Mouse (Mus musculus): ENCODE data around the gene Dtx3l.

GRCm38 (mm10) chr16:35982902-35983516 lies 44.1 kb upstream of the Dtx3l start:
- TF ChIP-seq CTCF (IDR thresholded peaks at IDR 0.05; ENCODE audit: low read depth, low read length) (no peak), POLR2AphosphoS5 (IDR thresholded peaks at IDR 0.05; ENCODE audit: insufficient replicate concordance, low read depth, low read length) (no peak), TAL1 (conservative IDR thresholded peaks at IDR 0.05; ENCODE audit: low read depth, low read length) (no peak), GATA1 (IDR thresholded peaks at IDR 0.05; ENCODE audit: borderline replicate concordance, low read length) (no peak), GATA2 (IDR thresholded peaks at IDR 0.05; ENCODE audit: borderline replicate concordance, low read depth, low read length) (no peak)
